Mouse (Mus musculus): ENCODE data around the gene Erc2. TPM values are rescaled to one million over a fixed set of nuclear protein-coding genes. Genes with fewer than 3 reads are reported as not detected.

Gene Erc2
- total RNA-seq, 2 experiments from 2014 or later = 183 to 210 TPM

DNA sequence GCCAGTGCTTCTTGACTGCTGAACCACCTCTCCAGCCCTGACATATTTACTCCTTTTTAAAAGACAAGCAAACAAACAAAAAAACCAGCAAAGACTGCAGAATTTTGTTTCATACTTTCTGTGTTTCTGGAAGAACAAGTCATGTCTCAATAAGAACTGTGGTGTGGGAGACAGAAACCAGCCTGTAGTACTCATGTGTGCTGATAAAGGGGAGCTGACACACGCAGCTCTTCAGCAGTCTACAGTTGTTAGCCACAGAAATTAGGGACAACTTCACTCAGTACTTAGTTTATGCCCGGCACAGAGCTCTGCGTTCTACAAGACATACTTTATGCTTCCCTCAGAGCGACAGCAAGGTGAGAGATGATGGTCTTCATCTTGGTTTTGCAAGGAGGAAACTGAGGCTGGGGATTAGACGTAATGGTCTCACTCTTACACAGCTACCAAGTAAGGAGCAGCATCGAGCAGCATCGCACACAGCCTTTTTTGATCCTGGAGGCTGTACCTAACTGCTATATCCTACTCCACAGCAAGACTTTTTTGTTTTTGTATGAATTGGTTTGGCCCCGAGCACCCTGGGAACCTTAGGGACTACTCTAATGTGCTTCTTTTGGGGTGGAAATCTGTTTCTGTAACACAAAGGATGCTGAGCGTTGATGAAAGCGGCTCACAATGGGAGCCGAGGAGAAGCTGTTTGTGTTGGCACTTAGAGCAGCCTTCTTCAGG lies 435.1 kb downstream of the Erc2 start:
- no peak for DNase-seq (ENCODE audit: low spot score in 2 of 2)

DNA sequence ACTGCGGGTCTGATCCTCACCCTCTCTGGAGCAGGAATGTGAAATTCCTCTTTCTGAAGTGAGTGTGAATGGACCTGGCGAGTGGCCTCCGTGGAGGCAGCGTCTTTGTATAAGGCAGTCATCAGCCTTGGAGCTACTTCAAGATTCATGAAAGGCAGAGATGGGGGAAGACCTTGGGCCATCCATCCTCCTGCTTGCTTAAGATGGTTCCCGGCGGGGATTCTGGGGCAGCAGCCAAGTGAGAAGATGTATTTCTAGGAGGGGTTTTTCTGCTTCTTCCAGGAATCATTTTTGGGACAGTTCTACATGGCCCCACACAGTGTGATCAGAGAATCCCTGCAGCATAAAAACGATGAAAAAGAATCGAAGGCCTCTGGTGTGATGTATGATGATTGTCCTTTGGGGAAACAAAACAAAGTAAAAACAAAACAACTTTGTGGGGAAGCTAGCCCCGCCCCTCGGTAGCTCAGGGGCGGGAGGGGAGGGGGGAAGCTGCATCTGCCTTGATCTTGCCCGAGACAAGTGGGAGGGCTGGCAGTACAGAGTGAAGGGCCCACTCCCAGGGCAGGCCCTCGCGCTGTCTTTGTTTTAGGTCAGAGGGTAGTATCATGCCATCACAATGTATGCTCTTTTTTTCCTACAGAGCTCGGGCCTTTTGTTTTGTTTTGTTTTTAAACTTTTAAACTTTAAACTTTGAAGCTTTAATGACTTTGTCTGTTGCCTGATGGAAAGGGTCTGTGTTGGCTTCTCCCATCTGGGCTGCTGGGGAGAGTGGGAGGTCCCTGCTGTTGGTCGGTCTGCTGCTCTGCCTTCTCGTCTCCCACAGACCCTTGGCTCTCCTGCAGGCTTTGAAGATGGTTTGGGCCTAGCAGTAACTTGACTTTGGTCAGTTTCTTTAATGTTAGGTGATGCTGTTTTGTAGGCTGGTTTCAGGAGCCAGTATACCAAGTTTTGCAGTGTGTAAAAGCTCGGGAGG lies 435.9 kb downstream of the Erc2 start:
- DNase-seq (ENCODE audit: low spot score in 2 of 2) = no peak

DNA sequence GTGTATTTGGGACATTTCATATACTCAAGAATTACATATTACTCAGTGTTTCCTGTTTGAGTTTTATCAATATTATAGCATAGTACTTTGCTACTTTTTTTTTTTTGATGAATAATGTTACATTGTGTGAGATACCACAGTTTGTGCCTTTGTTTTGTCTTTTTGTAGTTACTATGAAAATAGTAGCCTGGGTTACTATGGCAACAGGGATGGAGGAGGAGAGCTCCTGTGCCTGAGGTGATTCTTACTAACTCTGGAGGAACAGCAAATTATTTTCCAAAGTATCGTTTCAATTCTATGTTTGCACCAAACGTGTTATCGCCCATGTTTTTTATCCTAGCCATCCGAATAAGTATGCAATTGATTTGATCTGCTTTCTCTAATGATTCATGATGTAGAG lies 438.7 kb downstream of the Erc2 start:
- DNase-seq (ENCODE audit: low spot score in 2 of 2) = no peak

DNA sequence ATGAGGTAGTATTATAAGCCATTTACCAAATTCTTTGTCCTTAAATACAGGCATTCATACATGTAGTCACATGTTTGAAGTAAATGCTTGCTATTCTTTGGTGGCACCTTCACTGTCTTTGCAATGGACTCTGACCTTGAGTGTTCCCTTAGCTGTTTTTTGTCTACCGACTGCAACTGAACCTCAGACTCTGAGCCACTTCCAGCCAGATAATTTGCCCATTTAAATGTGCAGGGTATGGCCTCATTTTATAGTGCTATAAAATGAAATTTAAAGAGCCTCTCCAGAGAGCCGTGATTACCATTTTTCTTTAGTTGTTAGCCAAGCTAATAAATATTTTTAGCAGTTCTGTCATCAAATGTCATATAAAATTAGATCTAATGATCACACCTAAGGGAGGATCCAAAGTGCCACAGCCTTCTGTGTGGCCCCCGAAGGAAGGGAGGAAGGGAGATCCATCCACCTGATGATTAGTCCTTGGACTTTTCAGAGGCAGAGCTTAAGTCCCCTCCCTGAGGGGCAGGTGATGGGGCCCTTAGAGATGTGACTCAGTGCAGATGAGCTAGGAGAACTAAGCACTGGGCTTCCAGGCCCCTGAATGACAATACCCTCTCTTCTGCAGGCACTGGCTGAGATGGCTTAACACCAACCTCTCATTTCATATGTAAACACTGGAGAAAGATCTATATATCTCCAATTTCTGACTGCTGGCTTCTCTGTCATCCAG lies 439.6 kb downstream of the Erc2 start:
- no peak for DNase-seq (ENCODE audit: low spot score in 2 of 2)

DNA sequence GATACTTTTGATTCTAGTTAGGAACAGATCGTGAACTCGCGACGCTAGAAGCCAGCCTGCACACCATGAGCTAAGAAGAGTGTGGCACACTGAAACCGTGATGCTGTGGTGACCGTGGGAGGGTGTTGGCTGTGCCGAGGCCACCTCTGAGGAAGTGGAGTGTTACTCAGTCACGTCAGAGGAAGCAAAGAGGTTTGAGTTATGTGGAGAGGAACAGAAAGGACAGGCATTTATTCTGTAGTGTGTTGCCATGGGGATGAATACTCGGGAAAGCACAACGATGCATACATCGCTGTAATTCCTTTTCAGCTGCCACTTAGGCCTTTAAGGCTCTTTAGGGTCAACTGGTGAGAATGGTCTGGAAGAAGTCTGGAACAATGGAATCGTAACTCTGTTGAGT lies 445.8 kb downstream of the Erc2 start:
- DNase-seq (ENCODE audit: low spot score in 2 of 2) = peak; percentile 18 to 51

DNA sequence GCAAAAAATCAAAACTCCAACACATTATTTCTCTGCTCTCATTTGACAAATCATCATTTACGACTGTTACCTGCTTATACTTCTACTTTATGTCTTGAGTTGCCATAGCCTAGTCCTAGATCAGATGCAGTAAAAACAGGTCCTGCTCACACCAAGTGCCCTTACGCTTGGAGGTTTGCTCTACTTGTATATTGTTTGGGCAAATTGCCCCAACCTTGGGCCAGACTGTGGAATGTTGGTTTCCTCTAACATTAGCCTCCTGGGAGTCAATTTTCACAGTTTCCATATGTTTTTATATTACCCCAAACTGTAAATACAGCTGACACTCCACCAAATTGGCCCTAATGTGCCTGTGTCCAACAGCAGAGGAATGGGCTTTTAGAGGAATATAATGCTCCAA lies 447.6 kb downstream of the Erc2 start:
- no peak for DNase-seq (ENCODE audit: low spot score in 2 of 2)

DNA sequence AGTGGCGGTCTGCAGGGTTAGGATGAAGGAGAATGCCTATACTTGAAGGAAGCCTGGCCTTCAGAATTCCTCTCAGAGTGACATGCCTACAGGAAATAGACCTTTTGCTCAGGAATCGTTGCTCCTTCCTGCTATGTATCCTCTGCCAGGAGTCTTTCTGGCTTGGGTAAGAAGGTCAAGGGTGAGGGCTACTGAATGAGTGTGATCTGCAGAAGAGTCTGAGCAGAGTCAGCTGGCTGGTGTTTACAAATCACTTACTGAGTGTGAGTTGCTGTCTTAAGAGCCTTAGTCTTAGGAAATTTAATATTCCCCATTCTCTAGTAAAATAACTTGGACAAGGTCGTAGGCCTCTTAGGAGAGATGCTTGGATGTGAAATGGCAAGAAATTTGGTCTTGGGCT lies 450.3 kb downstream of the Erc2 start:
- no peak for DNase-seq (ENCODE audit: low spot score in 2 of 2)

DNA sequence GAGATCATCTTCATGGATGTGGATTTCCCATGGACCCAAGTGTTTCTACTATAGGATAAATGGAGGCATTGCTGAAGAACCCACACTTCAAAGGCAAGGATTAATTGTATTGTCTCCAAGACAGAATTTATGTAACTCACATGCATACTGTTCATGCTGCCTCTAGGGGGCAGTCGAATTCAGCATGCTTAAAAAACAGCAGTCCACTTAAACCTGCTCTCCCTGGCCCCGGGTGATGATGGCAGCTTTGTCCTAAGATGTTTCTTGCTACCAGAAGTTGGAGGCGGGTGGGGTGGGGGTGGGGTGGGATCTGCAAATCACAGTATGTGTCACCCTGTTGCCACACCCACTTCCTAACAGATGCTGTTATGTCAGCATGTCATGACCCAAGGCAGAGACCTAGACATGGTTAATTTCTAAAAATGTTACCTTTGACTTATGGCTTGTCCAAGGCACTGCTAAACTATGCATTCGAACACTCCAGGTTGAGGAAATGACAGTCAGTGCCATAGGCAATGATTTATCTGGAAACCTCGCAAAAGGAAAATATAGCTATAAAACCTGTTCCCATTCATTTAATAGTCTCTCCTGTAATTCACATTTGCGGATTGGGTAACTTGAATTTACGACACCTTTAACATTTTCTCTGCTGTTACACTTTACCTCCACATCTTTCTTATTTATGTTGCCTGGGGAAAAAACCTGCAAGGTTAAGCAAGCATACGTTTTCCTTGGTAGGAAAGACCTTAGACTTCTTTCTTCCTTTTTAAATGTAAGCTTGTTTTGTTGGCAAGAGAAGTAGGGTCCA lies 467.6 kb downstream of the Erc2 start:
- no peak for DNase-seq (ENCODE audit: low spot score in 2 of 2)

DNA sequence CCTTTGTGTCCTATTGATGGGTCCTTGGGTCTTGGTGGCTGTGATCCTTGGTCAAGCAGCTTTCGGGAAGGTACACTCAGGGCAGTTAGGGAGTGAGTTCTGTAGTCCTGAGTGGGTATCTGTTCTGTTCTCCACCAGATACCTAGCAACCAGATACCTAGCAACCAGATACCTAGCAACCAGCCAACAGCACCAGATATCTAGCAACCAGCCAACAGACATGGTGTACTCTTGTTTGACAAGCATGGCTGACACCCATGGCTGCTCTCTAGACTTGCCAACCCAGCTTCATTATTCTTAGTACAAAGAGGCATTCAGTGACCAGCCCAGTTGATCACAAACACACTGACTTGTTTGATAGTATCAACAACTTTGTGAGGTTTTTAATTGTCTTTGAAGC lies 469.1 kb downstream of the Erc2 start:
- DNase-seq (ENCODE audit: low spot score in 2 of 2) = no peak

DNA sequence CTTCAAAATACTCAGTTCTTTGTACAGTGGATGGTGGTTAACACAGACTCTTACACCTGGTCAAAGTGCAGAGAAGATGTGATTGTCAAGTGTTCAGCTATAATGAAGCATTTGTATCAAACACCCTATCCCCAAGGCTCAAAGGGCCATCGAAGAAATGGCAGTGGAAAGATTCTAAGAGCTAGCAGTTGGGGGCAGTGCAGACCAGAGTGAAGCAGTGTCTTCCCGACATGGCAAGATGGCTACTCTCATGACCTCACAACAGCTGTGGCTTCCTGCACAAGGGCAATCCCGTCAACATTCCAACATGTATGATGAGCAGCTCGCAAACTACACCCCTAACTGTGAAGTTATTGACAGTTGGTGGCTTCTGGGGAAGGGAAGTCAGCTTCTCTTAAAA lies 471.0 kb downstream of the Erc2 start:
- no peak for DNase-seq (ENCODE audit: low spot score in 2 of 2)

DNA sequence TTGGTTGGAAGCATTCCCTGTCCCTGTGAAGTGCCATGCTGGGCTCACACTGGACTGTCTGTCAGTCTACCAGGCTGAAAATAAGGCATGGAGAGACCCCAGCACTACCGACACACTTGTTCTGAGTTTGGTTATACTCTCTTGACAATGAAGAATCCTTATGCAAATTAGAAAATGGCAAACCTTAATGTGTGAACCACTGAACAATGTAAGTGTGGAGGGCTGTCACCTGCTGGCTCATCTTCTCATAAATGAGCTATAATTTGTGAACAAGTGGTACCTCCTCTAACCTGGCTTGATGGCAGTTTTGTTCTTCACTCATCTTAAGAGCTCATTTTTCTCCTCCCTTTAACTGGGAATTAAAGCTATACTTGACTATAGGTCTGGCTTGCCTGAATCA lies 471.7 kb downstream of the Erc2 start:
- no peak for DNase-seq (ENCODE audit: low spot score in 2 of 2)

DNA sequence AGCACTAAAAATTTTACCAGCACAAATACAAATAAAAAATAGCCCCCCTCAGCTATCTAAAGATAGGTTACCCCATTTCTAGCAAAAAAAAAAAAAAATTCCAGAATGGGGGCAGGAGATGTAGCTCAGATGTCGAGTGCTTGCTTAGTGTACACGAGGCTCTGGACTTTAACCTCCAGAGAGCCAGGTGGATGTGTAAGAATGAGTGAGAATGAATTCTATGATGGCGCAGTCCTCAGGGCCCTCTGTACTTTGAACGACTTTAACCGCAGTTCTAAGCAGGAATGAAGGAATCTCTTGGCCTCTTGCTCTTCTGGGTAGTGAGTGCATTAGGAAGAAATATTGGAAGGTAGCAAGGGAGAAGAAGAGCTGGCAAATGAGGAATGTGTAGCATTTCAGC lies 476.9 kb downstream of the Erc2 start:
- DNase-seq (ENCODE audit: low spot score in 2 of 2) = no peak

DNA sequence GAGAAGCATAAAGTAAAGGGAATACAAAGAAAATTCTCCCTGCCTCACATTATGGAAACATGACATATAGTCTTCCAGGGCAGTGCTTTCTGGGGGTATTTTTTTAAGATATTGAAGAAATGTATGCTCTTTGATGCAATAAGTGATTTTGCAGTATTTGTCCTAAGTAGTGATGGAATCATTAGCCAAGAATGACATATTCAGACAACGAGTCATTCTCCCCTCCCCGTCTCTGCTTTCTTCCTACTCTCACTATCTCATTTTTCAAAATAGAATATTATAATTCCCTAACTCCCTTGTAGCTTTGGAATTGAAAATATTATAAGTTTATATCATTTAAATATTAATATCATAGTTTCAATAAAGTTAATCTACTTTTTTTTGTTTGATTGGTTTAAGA lies 490.9 kb downstream of the Erc2 start:
- DNase-seq (ENCODE audit: low spot score in 2 of 2) = no peak

DNA sequence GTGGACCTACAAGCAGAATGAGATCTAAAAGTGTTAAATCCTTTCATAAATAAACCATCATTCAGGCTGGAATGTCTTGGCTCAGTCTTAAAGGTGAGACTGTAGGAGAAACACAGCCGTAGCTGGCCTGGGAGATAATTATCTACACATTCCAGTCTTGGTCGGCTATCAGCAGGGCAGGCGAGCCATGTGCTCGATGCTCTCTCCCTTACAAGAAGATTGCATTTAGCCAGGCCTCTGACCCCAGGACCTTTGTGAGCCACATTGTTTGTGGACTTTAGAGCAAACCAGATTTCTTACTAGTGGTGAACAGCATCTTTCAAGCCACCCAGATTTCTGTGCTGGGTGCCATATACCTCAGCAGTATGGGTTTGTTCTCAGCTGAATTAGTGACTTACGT lies 498.6 kb downstream of the Erc2 start:
- no peak for DNase-seq (ENCODE audit: low spot score in 2 of 2)

DNA sequence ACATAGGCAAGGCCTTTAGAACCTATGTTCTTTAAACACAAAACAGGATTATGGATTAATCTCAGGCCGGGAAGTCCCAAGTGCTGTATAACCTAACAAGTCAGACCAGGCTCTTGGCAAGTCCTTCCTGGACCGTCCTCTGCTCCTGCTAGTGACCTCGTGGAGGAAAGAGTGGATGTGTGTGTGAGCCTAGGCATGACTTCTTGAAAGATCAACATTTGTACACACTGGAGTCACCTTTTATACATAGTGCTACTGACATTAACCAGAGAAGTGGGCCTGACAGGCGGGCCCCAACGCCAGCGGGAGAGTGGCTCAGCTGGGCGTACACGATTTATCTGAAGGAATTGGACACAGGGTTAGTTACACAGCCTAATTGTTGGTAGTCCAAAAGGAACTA lies 504.6 kb downstream of the Erc2 start:
- no peak for DNase-seq (ENCODE audit: low spot score in 2 of 2)

DNA sequence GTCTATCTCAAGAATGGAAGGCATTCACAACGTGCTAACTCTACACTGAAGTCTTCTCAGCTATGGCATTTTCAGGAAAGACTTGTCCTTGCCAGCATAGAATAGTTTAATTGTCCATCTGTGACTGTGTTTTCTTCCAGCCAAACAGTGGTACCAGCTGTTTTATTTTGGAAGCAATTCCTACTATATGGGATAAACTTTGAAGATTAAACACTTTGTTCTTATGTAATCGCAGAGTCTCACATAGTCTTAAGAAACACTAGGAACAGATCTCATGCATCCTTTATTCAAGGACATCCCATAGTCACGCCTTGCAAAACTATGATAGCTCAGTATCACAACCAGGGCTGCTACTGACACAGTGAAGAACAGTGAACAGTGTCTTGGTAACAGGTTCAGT lies 506.8 kb downstream of the Erc2 start:
- DNase-seq (ENCODE audit: low spot score in 2 of 2) = no peak

DNA sequence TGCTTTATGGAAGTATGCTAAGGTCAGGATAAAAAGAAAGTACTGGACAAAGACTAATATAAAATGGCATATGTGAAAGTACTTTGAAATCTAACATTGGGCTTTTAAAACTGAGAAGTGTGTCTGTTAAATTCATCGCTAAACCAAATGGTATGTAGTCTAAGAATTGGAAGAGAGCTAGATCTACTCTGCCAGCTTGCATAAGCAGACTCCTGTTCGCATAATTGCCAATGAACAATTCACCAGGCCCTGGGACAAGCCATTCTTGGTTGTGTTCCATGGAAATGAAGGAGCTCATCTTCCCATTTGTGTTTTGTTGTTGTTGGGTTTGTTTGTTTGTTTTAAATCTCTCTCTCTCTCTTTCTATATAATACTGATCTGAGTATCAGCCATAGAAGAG lies 521.8 kb downstream of the Erc2 start:
- DNase-seq (ENCODE audit: low spot score in 2 of 2) = no peak

DNA sequence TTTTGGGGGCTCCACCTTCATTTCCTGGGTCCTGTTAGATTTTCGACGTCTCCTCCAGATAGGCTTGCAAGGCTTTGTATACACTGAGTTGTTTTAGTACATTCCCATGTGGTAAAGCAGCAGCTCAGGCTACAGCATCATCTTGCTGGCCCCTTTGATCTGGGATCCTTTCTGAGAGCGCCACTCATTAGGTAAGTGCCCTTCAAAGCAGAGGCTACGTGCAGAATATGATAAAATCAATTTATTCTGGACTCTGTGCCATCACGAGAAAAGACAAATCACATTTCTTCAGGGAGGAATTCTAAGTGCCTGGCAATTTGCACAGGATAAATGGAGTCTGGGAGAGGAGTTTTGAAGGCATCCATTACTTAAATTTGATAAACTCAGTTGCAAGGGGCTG lies 525.0 kb downstream of the Erc2 start:
- no peak for DNase-seq (ENCODE audit: low spot score in 2 of 2)

DNA sequence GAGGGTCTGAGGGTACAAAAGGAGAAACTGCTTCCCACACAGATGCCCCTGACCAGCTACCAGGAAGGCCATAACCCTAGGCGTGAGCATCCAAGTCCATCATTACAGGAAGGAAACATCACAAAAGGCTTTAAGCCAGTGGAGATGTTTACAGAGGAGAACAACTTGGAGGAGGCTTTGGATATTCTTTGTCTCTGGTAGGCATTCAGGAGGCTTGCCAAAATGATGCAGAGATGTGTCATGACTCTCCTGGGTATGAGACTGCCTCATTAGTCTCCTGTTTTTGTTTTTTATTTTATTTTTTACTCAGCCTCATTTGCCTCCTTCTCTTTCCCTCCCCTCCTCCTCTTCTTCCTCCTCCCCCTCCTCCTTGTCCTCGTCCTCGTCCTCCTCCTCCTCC lies 528.7 kb downstream of the Erc2 start:
- DNase-seq (ENCODE audit: low spot score in 2 of 2) = no peak

DNA sequence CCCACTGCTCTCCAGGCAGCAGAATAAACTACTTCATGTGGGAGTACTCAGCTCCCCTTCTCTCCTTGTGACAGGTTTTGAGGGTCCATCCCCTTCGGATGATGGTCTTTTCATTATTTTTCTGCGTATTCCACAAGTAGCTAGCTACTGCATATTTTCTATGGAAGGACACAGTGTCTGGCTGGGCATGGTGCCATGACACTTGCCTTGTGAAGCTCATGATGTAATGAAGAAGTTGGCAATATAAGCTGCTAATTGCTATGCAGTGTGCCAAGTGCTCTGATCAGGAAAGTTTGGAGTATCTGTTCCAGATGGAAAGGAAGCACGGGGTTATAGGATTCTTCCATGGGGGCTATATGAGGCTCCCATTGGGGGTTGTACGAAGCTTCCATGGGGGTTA lies 533.5 kb downstream of the Erc2 start:
- DNase-seq (ENCODE audit: low spot score in 2 of 2) = peak in 1 of 2 experiments; percentile 19

DNA sequence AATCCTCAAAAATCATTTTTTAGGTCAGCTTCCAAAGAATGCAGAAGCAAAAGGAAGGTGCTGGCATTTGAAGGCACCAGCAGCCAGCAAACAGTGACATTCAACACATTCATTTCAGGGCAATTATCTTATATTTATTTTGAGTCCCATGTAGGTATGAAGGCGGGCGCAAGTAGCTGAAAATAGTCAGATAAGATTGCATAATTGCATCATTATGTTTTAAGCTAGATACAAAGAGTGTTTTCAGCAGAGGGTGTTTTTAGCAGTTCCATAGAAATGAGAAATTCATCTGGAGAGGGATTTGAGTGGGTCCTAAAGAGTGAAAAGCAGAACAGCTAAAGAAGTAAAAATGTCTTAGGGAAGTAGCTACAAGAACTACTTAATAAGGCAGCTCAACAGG lies 538.6 kb downstream of the Erc2 start:
- no peak for DNase-seq (ENCODE audit: low spot score in 2 of 2)

Measured in left cerebral cortex, adult 18-20 months (tissue).